Mouse (Mus musculus) kidney, adult 2 months (tissue): ENCODE measurements at regions not wholly inside any gene's neighbourhood (a gene's known extent, or its start where the extent isn't known, plus 50 kb on each side); places are given as distances from the start of the nearest gene placed in this dataset.
A peak's percentile ranks its signal among the peaks of the same experiment; 100 is the strongest.

Experiments used
- DNase-seq: peaks from one replicate; pipeline ENCODE4 v3.0.0; 2021
- H3K27ac ChIP-seq: fragments of 200-500 bp; 2 replicates; pipeline ENCODE4 v1.5.1; 2012; ENCODE audit warnings: low read depth, low read length, control low read depth, inconsistent platforms; ENCODE audit not compliant: insufficient read depth
- H3K27me3 ChIP-seq: fragments of 200-500 bp; replicated peaks from 2 replicates; pipeline ENCODE4 v1.6.1; 2012; ENCODE audit warnings: mild to moderate bottlenecking, moderate library complexity, low read length, inconsistent platforms; ENCODE audit not compliant: control insufficient read depth, insufficient read depth
- H3K36me3 ChIP-seq: fragments of 200-500 bp; 2 replicates; pipeline ENCODE4 v1.6.1; 2012; ENCODE audit warnings: mild to moderate bottlenecking, moderate library complexity, low read length, inconsistent platforms; ENCODE audit not compliant: control insufficient read depth, insufficient read depth
- H3K4me1 ChIP-seq: fragments of 200-500 bp; 2 replicates; pipeline ENCODE4 v1.6.1; 2011; ENCODE audit warnings: low read length; ENCODE audit not compliant: control insufficient read depth, insufficient read depth
- H3K4me3 ChIP-seq: fragments of 200-500 bp; 2 replicates; pipeline ENCODE4 v1.5.1; 2011; ENCODE audit warnings: mild to moderate bottlenecking, low read depth, low read length, control low read depth; ENCODE audit not compliant: insufficient read depth
- CTCF ChIP-seq: fragments of 200-500 bp; conservative IDR thresholded peaks from 2 replicates; pipeline ENCODE4 v1.5.1; 2011; ENCODE audit warnings: low read depth, mild to moderate bottlenecking, control low read depth, low read length, moderate library complexity, mixed read lengths; ENCODE audit not compliant: insufficient read depth, insufficient read length
- POLR2A ChIP-seq: fragments of 200-500 bp; IDR thresholded peaks from one replicate; pipeline ENCODE4 v1.6.1; 2011; ENCODE audit warnings: low read depth, low read length, control low read depth
- WGBS: fragments of 180-500 bp; shearing (Covaris S2); methylation state at CpG from one replicate; pipeline ENCODE4 v1.1.7; 2018; 5-methylcytosine and 5-hydroxymethylcytosine counted together

GRCm38 (mm10) chr13:55962254-55962866 is 126.4 kb upstream of the Pitx1 start:
- H3K4me3 ChIP-seq = no peak overlapping the region

GRCm38 (mm10) chr13:55954346-55954745 is 118.4 kb upstream of the Pitx1 start:
- H3K4me3 ChIP-seq = no peak overlapping the region
- H3K27me3 ChIP-seq = no peaks in the 10 kb centered on the region
- no peak for DNase-seq
- no peaks in the 10 kb centered on the region for H3K36me3 ChIP-seq
- TF ChIP-seq POLR2A (no peak), CTCF (no peak)
- WGBS = 59% methylated on average over 6 of the region's 6 CpGs
- H3K4me1 ChIP-seq = no peaks in the 10 kb centered on the region
- no peak overlapping the region for H3K27ac ChIP-seq

More at GRCm38 (mm10) chr13:55962254-55962866, 126.4 kb upstream of the Pitx1 start:
- H3K27me3 ChIP-seq = peaks cover 4% of the 10 kb centered on the region
- no peaks in the 10 kb centered on the region for H3K4me1 ChIP-seq
- no peak overlapping the region for H3K27ac ChIP-seq
- WGBS = 11% methylated on average over 18 of the region's 18 CpGs
- DNase-seq = peak; percentile 2
- TF ChIP-seq CTCF = no peak
- TF ChIP-seq POLR2A = no peak
- H3K36me3 ChIP-seq = no peaks in the 10 kb centered on the region

- no peak for TF ChIP-seq POLR2A
- no peak for DNase-seq
Measured at GRCm38 (mm10) chr13:55953426-55953825, 117.4 kb upstream of the Pitx1 start.

GRCm38 (mm10) chr13:55950773-55951172 is 114.8 kb upstream of the Pitx1 start:
- H3K4me1 ChIP-seq = no peaks in the 10 kb centered on the region
- no peaks in the 10 kb centered on the region for H3K27me3 ChIP-seq
- WGBS = 77% methylated on average over 6 of the region's 6 CpGs

More at GRCm38 (mm10) chr13:55953426-55953825, 117.4 kb upstream of the Pitx1 start:
- Histone ChIP-seq H3K4me1 (no peaks in the 10 kb centered on the region), H3K36me3 (no peaks in the 10 kb centered on the region), H3K27ac (no peak overlapping the region), H3K4me3 (no peak overlapping the region), H3K27me3 (no peaks in the 10 kb centered on the region)
- 90% methylated on average over 2 of the region's 2 CpGs for WGBS

GRCm38 (mm10) chr13:55948591-55948990 is 112.6 kb upstream of the Pitx1 start:
- no peaks in the 10 kb centered on the region for H3K27me3 ChIP-seq
- no peak for DNase-seq
- no peak overlapping the region for H3K4me3 ChIP-seq
- H3K27ac ChIP-seq = no peak overlapping the region
- TF ChIP-seq POLR2A (no peak), CTCF (no peak)
- H3K36me3 ChIP-seq = no peaks in the 10 kb centered on the region
- 78% methylated on average over 9 of the region's 9 CpGs for WGBS
- H3K4me1 ChIP-seq = no peaks in the 10 kb centered on the region

More at GRCm38 (mm10) chr13:55950773-55951172, 114.8 kb upstream of the Pitx1 start:
- no peak overlapping the region for H3K4me3 ChIP-seq
- TF ChIP-seq POLR2A = no peak
- no peak for TF ChIP-seq CTCF
- DNase-seq = no peak
- H3K27ac ChIP-seq = no peak overlapping the region
- no peaks in the 10 kb centered on the region for H3K36me3 ChIP-seq

- TF ChIP-seq POLR2A (no peak), CTCF (no peak)
- no peaks in the 10 kb centered on the region for H3K36me3 ChIP-seq
- H3K4me3 ChIP-seq = no peak overlapping the region
- no peak for DNase-seq
- no peaks in the 10 kb centered on the region for H3K4me1 ChIP-seq
- 81% methylated on average over 2 of the region's 2 CpGs for WGBS
- no peaks in the 10 kb centered on the region for H3K27me3 ChIP-seq
- H3K27ac ChIP-seq = no peak overlapping the region
Measured at GRCm38 (mm10) chr13:55948144-55948543, 112.2 kb upstream of the Pitx1 start.

GRCm38 (mm10) chr13:55937417-55937816 is 101.4 kb upstream of the Pitx1 start:
- H3K27ac ChIP-seq = no peak overlapping the region
- no peak for TF ChIP-seq POLR2A
- TF ChIP-seq CTCF = no peak
- no peaks in the 10 kb centered on the region for H3K4me1 ChIP-seq
- H3K36me3 ChIP-seq = no peaks in the 10 kb centered on the region
- WGBS = 90% methylated on average over 9 of the region's 9 CpGs
- H3K4me3 ChIP-seq = no peak overlapping the region
- DNase-seq = no peak
- H3K27me3 ChIP-seq = no peaks in the 10 kb centered on the region

GRCm38 (mm10) chr13:55937000-55937399 is 101.0 kb upstream of the Pitx1 start:
- TF ChIP-seq POLR2A = no peak
- no peak for TF ChIP-seq CTCF
- DNase-seq = no peak
- WGBS = 89% methylated on average over 9 of the region's 9 CpGs
- Histone ChIP-seq H3K27ac (no peak overlapping the region), H3K27me3 (no peaks in the 10 kb centered on the region), H3K4me1 (no peaks in the 10 kb centered on the region), H3K36me3 (no peaks in the 10 kb centered on the region), H3K4me3 (no peak overlapping the region)
